In the genomic region with DNA sequence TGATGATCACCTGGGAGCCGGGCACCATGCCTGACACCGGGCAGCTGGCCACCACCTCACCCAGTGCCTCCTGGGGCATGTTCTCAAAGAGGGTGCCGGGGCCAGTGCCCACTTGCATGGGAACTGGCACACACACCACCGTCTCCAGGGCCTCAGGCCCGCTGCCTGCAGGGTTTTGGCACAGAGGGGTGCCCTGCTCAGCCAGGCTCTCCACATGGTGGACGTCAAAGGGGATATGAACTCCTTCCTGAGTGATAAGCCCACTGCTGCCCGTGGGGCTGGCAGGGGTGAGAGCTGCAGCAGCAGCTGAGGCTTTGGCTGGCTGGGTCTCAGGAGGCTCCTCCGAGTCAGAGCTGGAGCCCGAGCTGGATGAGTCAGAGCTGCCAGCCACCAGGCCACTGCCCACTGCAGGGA, we compare ENCODE assay signal across 15 mouse cellular contexts. TPM values are rescaled to one million over a fixed set of nuclear protein-coding genes. Genes with fewer than 3 reads are reported as not detected.
DNase-seq lines count a peak whose midpoint lies in the region; ATAC-seq and TF ChIP-seq lines count a peak whose summit lies in the region.
"Had no signal": no experiment of that assay in that cellular context is flagged by ENCODE, and none has a peak within 500 bp of the region (broad histone marks: within the 10 kb centered on the region; RNA-seq: fewer than 3 reads in every experiment).

No protein-coding gene starts in this region.

- H3K4me3 ChIP-seq in layer of hippocampus, adult 2 months = no peak overlapping the region
- no peak overlapping the region for H3K4me3 ChIP-seq in midbrain, embryonic 11.5 days (ENCODE audit: low read depth, low read length)

- peak; percentile 38 for DNase-seq in adrenal gland, adult 2 months
- DNase-seq in adrenal gland, postnatal 4 days (ENCODE audit: low spot score in 2 of 2) = no peak
- DNase-seq in layer of hippocampus, adult 2 months (ENCODE audit: low spot score in 2 of 2) = no peak
- no peak for DNase-seq in layer of hippocampus, adult 9-10 months (ENCODE audit: low spot score)
- DNase-seq in cerebellum, adult 9-11 months = peak; percentile 85
- peak; percentile 23 for DNase-seq in right cerebral cortex, postnatal 14 days
- no peak for DNase-seq in lung, postnatal 14 days
- no peak for DNase-seq in midbrain, embryonic 11.5 days (ENCODE audit: low spot score, missing footprints)
- DNase-seq: kidney, postnatal 14 days had no signal

- no peak for TF ChIP-seq CTCF in layer of hippocampus, adult 2 months (conservative IDR thresholded peaks at IDR 0.05)

- peaks cover 6% of the 10 kb centered on the region; the same call in 1 of the 2 replicates for H3K4me1 ChIP-seq in midbrain, embryonic 11.5 days (ENCODE audit: control insufficient read depth, insufficient read depth, low read length)

- no peak overlapping the region for H3K4me2 ChIP-seq in midbrain, embryonic 11.5 days

- H3K36me3 ChIP-seq in midbrain, embryonic 11.5 days (ENCODE audit: control insufficient read depth, insufficient read depth, low read length) = peaks cover 9% of the 10 kb centered on the region

- no peaks in the 10 kb centered on the region; the same call in 1 of the 2 replicates for H3K27me3 ChIP-seq in midbrain, embryonic 11.5 days (ENCODE audit: control insufficient read depth, insufficient read depth, low read length)

- H3K9me3 ChIP-seq in midbrain, embryonic 11.5 days (ENCODE audit: control insufficient read depth, low read length) = no peaks in the 10 kb centered on the region

- WGBS in midbrain, embryonic 11.5 days = 92% methylated on average over 9 of the region's 9 CpGs

- no peak for ATAC-seq in midbrain, embryonic 11.5 days (ENCODE audit: low FRiP score)

- peak overlapping the region; percentile 15; the same call in 1 of the 2 replicates for H3K27ac ChIP-seq in layer of hippocampus, adult 2 months
- H3K27ac ChIP-seq in midbrain, embryonic 11.5 days (ENCODE audit: low read depth, low read length) = no peak overlapping the region
- H3K27ac ChIP-seq: liver, embryonic 14.5 days had no signal

- no peak overlapping the region for H3K9ac ChIP-seq in midbrain, embryonic 11.5 days (ENCODE audit: low read length)
- H3K9ac ChIP-seq: liver, embryonic 14.5 days had no signal

RNA-seq across cellular contexts. Expression of gene Elavl3, which starts 6.2 kb away (rescaled TPM):
- 1 to 10 TPM; 2.1 to 2.4 TPM for total RNA-seq in adrenal gland, adult 2 months (2021)
- 1.3 and 1.7 TPM in 2 replicates for polyA plus RNA-seq in adrenal gland, adult 2 months (2012; rRNA removed)
- total RNA-seq in adrenal gland, postnatal 4 days (2021) = 1 to 10 TPM; 7.0 to 9.5 TPM
- 100 to 1,000 TPM; 156 to 160 TPM for total RNA-seq in layer of hippocampus, adult 2 months (2021)
- polyA plus RNA-seq in midbrain, embryonic 11.5 days (2014; fragmentation: Nextera tagmentation; extraction: Ambion mirVana) = 49.8 and 53.9 TPM in 2 replicates
- total RNA-seq: megakaryocyte progenitor cell, adult 5-6 weeks had no signal

RNA-seq across cellular contexts. Expression of gene Gm49318, which starts 13.0 kb away (rescaled TPM):
- total RNA-seq in adrenal gland, adult 2 months (2021) = not detected
- not detected in 2 replicates for polyA plus RNA-seq in adrenal gland, adult 2 months (2012; rRNA removed)
- total RNA-seq in adrenal gland, postnatal 4 days (2021) = not detected
- 1 to 10 TPM; 2.2 to 6.3 TPM for total RNA-seq in layer of hippocampus, adult 2 months (2021)
- polyA plus RNA-seq in midbrain, embryonic 11.5 days (2014; fragmentation: Nextera tagmentation; extraction: Ambion mirVana) = not detected in 2 replicates
- total RNA-seq: left cerebral cortex, adult 8-10 months; megakaryocyte progenitor cell, adult 5-6 weeks had no signal
- polyA plus RNA-seq: embryonic facial prominence, embryonic 14.5 days; liver, embryonic 14.5 days; neural tube, embryonic 11.5 days; small intestine, adult 2 months had no signal

RNA-seq across cellular contexts. Expression of gene Zfp653, which starts 13.2 kb away (rescaled TPM):
- 1 to 10 TPM; 8.0 to 8.5 TPM for total RNA-seq in adrenal gland, adult 2 months (2021)
- polyA plus RNA-seq in adrenal gland, adult 2 months (2012; rRNA removed) = 19.3 and 20.7 TPM in 2 replicates
- 10 to 100 TPM; 14.5 to 16.5 TPM for total RNA-seq in adrenal gland, postnatal 4 days (2021)
- 10 to 100 TPM; 22.3 to 25.2 TPM for total RNA-seq in layer of hippocampus, adult 2 months (2021)
- 7.6 and 7.9 TPM in 2 replicates for polyA plus RNA-seq in midbrain, embryonic 11.5 days (2014; fragmentation: Nextera tagmentation; extraction: Ambion mirVana)

RNA-seq across cellular contexts. Expression of gene Ecsit, which starts 27.2 kb away (rescaled TPM):
- total RNA-seq in adrenal gland, adult 2 months (2021) = 10 to 100 TPM; 50.9 to 70.8 TPM
- 52.6 and 65.2 TPM in 2 replicates for polyA plus RNA-seq in adrenal gland, adult 2 months (2012; rRNA removed)
- 10 to 100 TPM; 37.4 to 39.2 TPM for total RNA-seq in adrenal gland, postnatal 4 days (2021)
- 10 to 100 TPM; 44.7 to 47.2 TPM for total RNA-seq in layer of hippocampus, adult 2 months (2021)
- 31.2 and 31.5 TPM in 2 replicates for polyA plus RNA-seq in midbrain, embryonic 11.5 days (2014; fragmentation: Nextera tagmentation; extraction: Ambion mirVana)

RNA-seq across cellular contexts. Expression of gene Cnn1, which starts 41.0 kb away (rescaled TPM):
- total RNA-seq in adrenal gland, adult 2 months (2021) = 1 to 10 TPM in 1 of 2 experiments, under 1 TPM in 1; 0.58 to 3.8 TPM
- 1.1 and 1.8 TPM in 2 replicates for polyA plus RNA-seq in adrenal gland, adult 2 months (2012; rRNA removed)
- 1 to 10 TPM in 1 of 2 experiments, under 1 TPM in 1; 0.81 to 1.6 TPM for total RNA-seq in adrenal gland, postnatal 4 days (2021)
- total RNA-seq in layer of hippocampus, adult 2 months (2021) = 1 to 10 TPM in 1 of 2 experiments, under 1 TPM in 1; 0.44 to 1.4 TPM
- polyA plus RNA-seq in midbrain, embryonic 11.5 days (2014; fragmentation: Nextera tagmentation; extraction: Ambion mirVana) = 1.3 and 1.6 TPM in 2 replicates
- total RNA-seq: megakaryocyte progenitor cell, adult 5-6 weeks had no signal

Comparison
In these comparisons a context has a peak if more than half of its experiments do, and no peak if none do; other contexts are left out.
1. DNase-seq: peak in adrenal gland, adult 2 months (single experiment), cerebellum, adult 9-11 months (single experiment) and right cerebral cortex, postnatal 14 days (single experiment); none in adrenal gland, postnatal 4 days (0 of 2), layer of hippocampus, adult 2 months (0 of 2), layer of hippocampus, adult 9-10 months (single experiment), lung, postnatal 14 days (single experiment) and midbrain, embryonic 11.5 days (single experiment).
2. RNA of gene Elavl3, which starts 6.2 kb away (total RNA-seq): 156 to 160 TPM in layer of hippocampus, adult 2 months; 7.0 to 9.5 TPM in adrenal gland, postnatal 4 days and 2.1 to 2.4 TPM in adrenal gland, adult 2 months; every median in the first group is over 10 times any median in the second.